Mouse (Mus musculus) neural tube, embryonic 14.5 days (tissue): ENCODE results near the gene Ptprm. TPM values are rescaled to one million over a fixed set of nuclear protein-coding genes. Genes with fewer than 3 reads are reported as not detected.
A peak's percentile ranks its signal among the peaks of the same experiment; 100 is the strongest.

Source experiments
- ATAC-seq: fragments of 200-750 bp; cut with Nextera tagmentation; 2 replicates; pipeline ENCODE4 v1.8.0; 2017; ENCODE audit warnings: low read depth, mild to moderate bottlenecking, moderate TSS enrichment, moderate library complexity
- H3K27ac ChIP-seq: fragments of 300-500 bp; sonication (generic); 2 replicates; pipeline ENCODE4 v1.5.1; 2014; ENCODE audit warnings: low read depth, mild to moderate bottlenecking, control low read depth, low read length, moderate library complexity, mixed read lengths
- H3K27me3 ChIP-seq: fragments of 300-500 bp; sonication (generic); 2 replicates; pipeline ENCODE4 v1.6.1; 2014; ENCODE audit warnings: low read length; ENCODE audit not compliant: control insufficient read depth, insufficient read depth
- H3K36me3 ChIP-seq: fragments of 300-500 bp; sonication (generic); 2 replicates; pipeline ENCODE4 v1.6.1; 2014; ENCODE audit warnings: low read length, mixed read lengths; ENCODE audit not compliant: control insufficient read depth, insufficient read depth
- H3K4me1 ChIP-seq: fragments of 300-500 bp; sonication (generic); 2 replicates; pipeline ENCODE4 v1.6.1; 2014; ENCODE audit warnings: low read length; ENCODE audit not compliant: control insufficient read depth, insufficient read depth
- H3K4me2 ChIP-seq: fragments of 300-500 bp; sonication (generic); 2 replicates; pipeline ENCODE4 v1.6.1; 2014; ENCODE audit warnings: mild to moderate bottlenecking, low read depth, low read length, control low read depth
- H3K4me3 ChIP-seq: fragments of 300-500 bp; sonication (generic); 2 replicates; pipeline ENCODE4 v1.5.1; 2014; ENCODE audit warnings: low read depth, low read length, control low read depth, mixed read lengths
- H3K9ac ChIP-seq: fragments of 300-500 bp; sonication (generic); replicated peaks from 2 replicates; pipeline ENCODE4 v1.6.1; 2014; ENCODE audit warnings: low read depth, mild to moderate bottlenecking, control low read depth, low read length, mixed read lengths
- H3K9me3 ChIP-seq: fragments of 300-500 bp; sonication (generic); 2 replicates; pipeline ENCODE4 v1.6.1; 2016; ENCODE audit warnings: low read length; ENCODE audit not compliant: control insufficient read depth
- WGBS: fragments of 180-500 bp; shearing (Covaris S2); extraction: QIAGEN DNeasy Blood & Tissue Kit; methylation state at CpG from one replicate; pipeline ENCODE4 v1.1.7; 2014; 5-methylcytosine and 5-hydroxymethylcytosine counted together
- polyA plus RNA-seq: library from polyadenylated mRNA; unstranded; fragments of >200 nt; fragmentation: Nextera tagmentation; extraction: Ambion mirVana; gene quantifications from 2 replicates; pipeline ENCODE4 v1.2.1, GENCODE M21; 2014

Ptprm gene
- polyA plus RNA-seq, 1 experiment from 2014 or later = 26.9 TPM

DNA sequence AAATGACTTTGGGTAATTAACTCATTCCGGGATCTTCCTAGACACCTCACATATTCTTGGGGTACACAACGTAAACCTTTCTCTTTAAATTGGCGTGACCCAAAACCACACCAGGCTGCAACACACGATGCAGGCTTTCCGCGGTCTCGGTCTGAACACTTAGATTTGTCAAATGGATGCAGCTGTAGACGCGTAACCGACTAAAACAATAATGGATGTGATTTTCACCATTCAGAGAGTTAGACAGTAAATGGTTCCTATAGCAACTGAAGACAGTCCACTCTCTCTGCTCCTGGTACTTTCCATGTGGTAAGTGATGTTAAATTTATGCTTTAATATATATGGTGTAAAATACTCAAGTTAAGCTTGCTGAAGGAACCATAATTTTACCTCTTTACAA, 300.1 kb downstream of the Ptprm start:
- no peaks in the 10 kb centered on the region for H3K27me3 ChIP-seq
- H3K27ac ChIP-seq = no peak overlapping the region
- no peaks in the 10 kb centered on the region for H3K36me3 ChIP-seq
- no peak overlapping the region for H3K4me2 ChIP-seq
- H3K4me1 ChIP-seq = no peaks in the 10 kb centered on the region
- no peak overlapping the region for H3K4me3 ChIP-seq
- WGBS = 60% methylated on average over 10 of the region's 10 CpGs
- H3K9ac ChIP-seq = no peak overlapping the region
- 0 out of 2 replicates have a peak, but pooled peaks have one; percentile 41 for ATAC-seq
- H3K9me3 ChIP-seq = no peaks in the 10 kb centered on the region

DNA sequence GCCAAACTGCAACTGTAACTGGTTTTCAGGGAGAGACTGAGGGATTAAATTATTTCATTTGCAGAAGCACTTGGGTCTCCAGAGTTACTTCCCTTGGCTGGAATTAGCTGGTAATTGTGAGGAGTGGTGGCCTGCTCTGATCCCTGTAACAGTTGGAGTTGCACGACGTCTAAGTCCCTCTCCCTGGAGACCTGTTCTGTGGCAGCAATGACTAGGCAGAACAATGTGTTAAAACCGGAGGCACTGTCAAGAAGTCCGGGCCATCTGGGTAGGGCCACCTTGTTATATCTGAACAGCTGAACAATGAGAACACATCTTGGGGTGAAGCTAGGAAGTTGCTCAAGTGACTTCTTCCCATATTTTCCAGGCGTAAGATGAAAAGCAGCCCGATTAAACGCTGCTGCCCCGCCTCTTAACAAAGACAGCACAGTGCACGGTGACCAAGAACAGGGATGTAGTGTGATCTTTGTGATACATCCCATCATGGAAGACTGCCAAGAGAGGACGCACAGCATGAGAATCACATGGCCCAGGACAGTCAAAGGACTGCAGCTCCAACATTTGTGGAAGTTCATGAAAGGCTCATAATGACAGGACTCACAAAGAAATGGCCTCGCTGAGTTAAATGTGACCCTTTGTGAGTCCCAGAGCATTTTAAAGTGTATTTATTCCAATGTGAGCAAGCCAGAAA, 301.5 kb downstream of the Ptprm start:
- no peak for ATAC-seq

DNA sequence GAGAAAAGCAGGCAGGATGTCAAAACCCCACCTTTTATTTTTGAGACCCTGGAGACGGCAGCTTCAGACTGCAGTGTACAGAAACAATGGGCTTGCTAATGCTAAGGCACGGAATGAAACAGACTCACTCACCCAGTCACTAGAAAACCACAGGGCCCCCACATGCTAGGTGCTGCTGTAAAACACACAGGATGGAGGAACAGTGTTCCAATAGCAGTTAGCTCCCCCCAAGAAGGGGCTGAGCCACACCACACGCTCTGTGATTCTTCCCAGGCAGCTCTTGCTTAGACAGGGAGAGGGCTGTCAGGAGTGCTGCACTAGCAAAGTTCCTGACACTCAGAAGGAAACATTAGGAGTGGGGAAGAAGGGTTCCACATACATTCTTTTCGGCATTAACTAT, 306.6 kb downstream of the Ptprm start:
- Histone ChIP-seq H3K4me2 (peak overlapping the region; percentile 29; the same call in 1 of the 2 replicates), H3K27me3 (no peaks in the 10 kb centered on the region), H3K36me3 (no peaks in the 10 kb centered on the region), H3K27ac (no peak overlapping the region), H3K4me1 (0 out of 2 replicates have a peak, but pooled peaks cover 5% of the 10 kb centered on the region), H3K4me3 (no peak overlapping the region), H3K9me3 (no peaks in the 10 kb centered on the region), H3K9ac (peak overlapping the region; percentile 34)
- 34% methylated on average over 4 of the region's 4 CpGs for WGBS
- ATAC-seq = peak; percentile 62; the same call in 1 of the 2 replicates

More for the DNA sequence above, 301.5 kb downstream of the Ptprm start:
- Histone ChIP-seq H3K27ac (no peak overlapping the region), H3K4me3 (no peak overlapping the region), H3K9me3 (no peaks in the 10 kb centered on the region), H3K9ac (no peak overlapping the region), H3K4me1 (no peaks in the 10 kb centered on the region), H3K36me3 (no peaks in the 10 kb centered on the region), H3K27me3 (no peaks in the 10 kb centered on the region), H3K4me2 (no peak overlapping the region)
- 48% methylated on average over 11 of the region's 11 CpGs for WGBS

DNA sequence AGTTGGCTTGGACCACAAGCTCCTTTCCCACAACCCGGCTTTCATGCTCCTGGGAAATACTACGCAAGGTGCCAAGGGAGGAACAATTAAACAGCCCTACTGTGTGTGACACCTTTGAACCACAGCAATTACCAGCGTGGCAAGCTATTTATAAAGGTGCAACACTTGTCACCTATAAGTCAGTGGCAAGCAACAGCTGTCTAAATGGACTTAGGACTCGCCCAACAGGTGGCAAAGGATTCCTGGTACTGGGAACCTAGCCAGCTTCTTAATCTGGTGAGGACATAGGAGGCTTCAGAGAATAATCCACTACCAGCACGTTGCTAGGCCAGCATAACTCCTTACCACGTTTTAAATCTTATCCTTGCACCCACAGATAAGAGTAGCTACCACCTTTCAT, 315.7 kb downstream of the Ptprm start:
- H3K4me3 ChIP-seq = no peak overlapping the region
- H3K4me2 ChIP-seq = no peak overlapping the region
- WGBS = 77% methylated on average over 6 of the region's 6 CpGs
- no peaks in the 10 kb centered on the region for H3K27me3 ChIP-seq
- H3K27ac ChIP-seq = no peak overlapping the region
- H3K9ac ChIP-seq = no peak overlapping the region
- no peaks in the 10 kb centered on the region for H3K36me3 ChIP-seq
- H3K4me1 ChIP-seq = no peaks in the 10 kb centered on the region
- no peak for ATAC-seq
- H3K9me3 ChIP-seq = no peaks in the 10 kb centered on the region

DNA sequence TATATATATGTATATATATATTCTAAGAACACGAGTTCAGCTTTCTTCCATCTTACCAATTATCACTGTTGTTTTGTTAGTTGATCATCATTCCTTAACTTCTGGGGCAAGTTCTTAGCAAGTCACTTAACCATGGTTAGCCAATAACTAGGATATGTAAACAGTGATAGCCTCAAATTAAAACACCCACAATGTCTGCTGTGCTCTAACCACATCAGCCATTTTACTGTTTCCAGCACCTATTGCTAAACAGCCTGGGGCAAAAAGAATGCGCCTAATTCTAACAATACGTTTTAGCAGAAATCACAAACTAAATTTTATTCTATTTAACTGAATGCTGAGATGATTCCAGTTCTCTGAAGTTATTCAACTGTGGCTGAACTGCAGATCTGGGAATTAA, 320.7 kb downstream of the Ptprm start:
- no peak for ATAC-seq
- H3K27ac ChIP-seq = no peak overlapping the region
- H3K9ac ChIP-seq = no peak overlapping the region
- H3K4me1 ChIP-seq = no peaks in the 10 kb centered on the region
- H3K4me3 ChIP-seq = no peak overlapping the region
- no peaks in the 10 kb centered on the region for H3K9me3 ChIP-seq
- no peaks in the 10 kb centered on the region for H3K36me3 ChIP-seq
- WGBS = 88% methylated on average over 3 of the region's 3 CpGs
- no peak overlapping the region for H3K4me2 ChIP-seq
- no peaks in the 10 kb centered on the region for H3K27me3 ChIP-seq

DNA sequence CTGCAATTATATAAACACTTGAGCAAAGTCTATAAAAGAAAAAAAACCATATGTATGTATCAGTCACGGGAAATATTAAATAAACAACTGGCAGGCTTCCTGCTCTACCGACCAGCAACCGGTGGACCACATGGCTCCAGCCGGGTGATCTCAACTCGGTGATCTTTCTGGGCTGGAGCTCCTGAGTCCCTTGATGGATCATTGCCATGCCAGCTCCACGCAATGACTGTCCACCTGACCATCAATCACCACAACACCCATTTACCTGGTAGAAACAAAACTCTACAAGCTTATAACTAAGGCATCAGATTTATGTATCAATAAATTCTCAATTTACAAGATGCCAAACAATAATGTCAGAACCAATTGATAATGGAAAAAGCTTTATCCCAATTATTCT, 322.2 kb downstream of the Ptprm start:
- Histone ChIP-seq H3K9me3 (no peaks in the 10 kb centered on the region), H3K36me3 (no peaks in the 10 kb centered on the region), H3K4me2 (no peak overlapping the region), H3K4me3 (no peak overlapping the region), H3K27me3 (no peaks in the 10 kb centered on the region), H3K27ac (no peak overlapping the region), H3K9ac (no peak overlapping the region), H3K4me1 (no peaks in the 10 kb centered on the region)
- 91% methylated on average over 6 of the region's 6 CpGs for WGBS
- ATAC-seq = no peak

DNA sequence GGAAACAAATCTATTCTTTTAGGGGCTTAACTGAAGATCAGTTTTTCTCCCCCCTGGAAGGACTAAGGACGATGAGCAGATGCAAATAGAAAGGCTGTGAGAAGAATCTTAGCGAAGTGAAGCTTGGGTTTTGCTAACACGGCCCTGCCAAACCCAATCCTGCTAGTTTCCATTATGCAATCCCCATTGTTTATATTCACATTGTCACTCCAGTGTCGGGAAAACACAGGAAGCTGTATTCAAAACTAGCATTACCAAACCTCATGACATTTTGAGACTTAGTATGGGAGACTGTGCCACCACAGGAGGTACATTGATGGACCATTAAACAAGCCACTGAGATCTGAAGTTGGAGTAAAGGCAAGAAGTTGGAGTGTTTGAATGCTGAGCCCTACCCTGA, 322.9 kb downstream of the Ptprm start:
- no peak overlapping the region for H3K27ac ChIP-seq
- H3K4me2 ChIP-seq = no peak overlapping the region
- 78% methylated on average over 4 of the region's 4 CpGs for WGBS
- H3K4me3 ChIP-seq = no peak overlapping the region
- H3K9me3 ChIP-seq = no peaks in the 10 kb centered on the region
- H3K36me3 ChIP-seq = no peaks in the 10 kb centered on the region
- no peaks in the 10 kb centered on the region for H3K4me1 ChIP-seq
- H3K9ac ChIP-seq = no peak overlapping the region
- H3K27me3 ChIP-seq = no peaks in the 10 kb centered on the region
- no peak for ATAC-seq

DNA sequence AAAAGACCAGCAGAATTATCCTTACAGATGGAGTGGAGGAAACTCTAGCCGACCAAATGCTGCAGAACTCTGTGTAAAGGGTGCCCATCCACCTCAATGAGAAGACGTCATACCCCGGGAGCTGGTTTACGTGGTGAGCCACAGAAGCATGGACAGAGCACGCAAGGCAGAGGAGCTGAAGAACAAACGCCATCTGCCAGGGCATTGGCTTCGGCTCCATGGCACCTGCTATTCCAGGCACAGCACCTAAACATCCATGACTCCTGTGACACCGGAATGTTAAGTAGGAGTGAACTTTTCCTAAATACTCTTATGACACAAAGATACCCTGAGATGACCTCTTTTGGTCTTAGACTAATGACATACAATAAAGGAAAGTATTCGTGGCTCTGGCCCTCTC, 327.0 kb downstream of the Ptprm start:
- H3K4me2 ChIP-seq = no peak overlapping the region
- no peaks in the 10 kb centered on the region for H3K36me3 ChIP-seq
- H3K27me3 ChIP-seq = no peaks in the 10 kb centered on the region
- H3K9me3 ChIP-seq = no peaks in the 10 kb centered on the region
- no peak for ATAC-seq
- H3K9ac ChIP-seq = no peak overlapping the region
- 91% methylated on average over 9 of the region's 9 CpGs for WGBS
- no peak overlapping the region for H3K4me3 ChIP-seq
- H3K27ac ChIP-seq = no peak overlapping the region
- H3K4me1 ChIP-seq = no peaks in the 10 kb centered on the region

DNA sequence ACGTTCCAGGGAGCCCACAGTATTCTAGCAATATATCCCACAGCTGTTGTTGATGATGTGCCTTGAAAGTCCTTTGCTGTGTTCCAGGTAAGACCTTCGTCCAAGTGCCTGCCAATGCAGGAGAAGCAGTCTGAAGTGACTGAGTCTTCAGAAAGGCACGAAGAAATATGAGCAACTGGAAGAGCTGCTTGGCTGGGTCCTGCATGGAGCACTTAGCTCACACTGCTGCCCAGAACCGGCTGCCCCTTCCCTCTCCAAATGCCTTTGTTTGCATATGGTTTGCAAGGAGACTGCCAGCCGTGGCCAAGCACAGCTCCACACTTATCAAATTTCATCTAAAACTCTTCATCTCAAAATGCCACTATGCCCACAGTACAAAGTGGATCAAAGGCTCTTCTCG, 337.8 kb downstream of the Ptprm start:
- Histone ChIP-seq H3K4me2 (no peak overlapping the region), H3K36me3 (no peaks in the 10 kb centered on the region), H3K4me1 (no peaks in the 10 kb centered on the region), H3K4me3 (no peak overlapping the region), H3K27me3 (no peaks in the 10 kb centered on the region), H3K27ac (no peak overlapping the region), H3K9ac (no peak overlapping the region), H3K9me3 (no peaks in the 10 kb centered on the region)
- no peak for ATAC-seq
- 80% methylated on average over 6 of the region's 6 CpGs for WGBS
